Mouse (Mus musculus) lung, postnatal 36 days (tissue): Measurements from ENCODE around the gene Timm44.
"Not testable (repeated sequence)": the region's sequence is repeated elsewhere in the genome, so short reads cannot be mapped to it uniquely, and the experiment has no call there.

ENCODE experiments used
- DNase-seq: peaks from one replicate; pipeline ENCODE4 v3.0.0; 2022; ENCODE audit warnings: mixed read lengths

Timm44 gene

GRCm38 (mm10) chr8:4263105-4263791, 12.5 kb downstream of the Timm44 start:
- no peak for DNase-seq

GRCm38 (mm10) chr8:4259805-4260170, 15.9 kb downstream of the Timm44 start:
- no peak for DNase-seq

- DNase-seq, result peak; percentile 98
Measured at GRCm38 (mm10) chr8:4259125-4259804, 16.4 kb downstream of the Timm44 start, which contains the start of gene Ctxn1. Ctxn1 (minus strand) TSS chr8:4259274.

- DNase-seq, result no peak
Measured at GRCm38 (mm10) chr8:4258678-4259077, 17.0 kb downstream of the Timm44 start.

- DNase-seq, result peak; percentile 74
Measured at GRCm38 (mm10) chr8:4258233-4258632, 17.5 kb downstream of the Timm44 start.

- no peak for DNase-seq
Measured at GRCm38 (mm10) chr8:4257350-4257749, 18.4 kb downstream of the Timm44 start.

GRCm38 (mm10) chr8:4256911-4257310, 18.8 kb downstream of the Timm44 start:
- no peak for DNase-seq

GRCm38 (mm10) chr8:4255471-4255870, 20.2 kb downstream of the Timm44 start:
- DNase-seq, result not testable (repeated sequence)

- DNase-seq, result peak; percentile 36
Measured at GRCm38 (mm10) chr8:4254001-4254400, 21.7 kb downstream of the Timm44 start.

GRCm38 (mm10) chr8:4252934-4253841, 22.5 kb downstream of the Timm44 start, which contains the start of gene Snapc2:
Snapc2 (plus strand) TSS chr8:4253080.
- DNase-seq, result peak; percentile 98

GRCm38 (mm10) chr8:4252116-4252760, 23.5 kb downstream of the Timm44 start:
- DNase-seq, result no peak

GRCm38 (mm10) chr8:4250306-4250970, 25.3 kb downstream of the Timm44 start:
- peak; percentile 89 for DNase-seq

- no peak for DNase-seq
Measured at GRCm38 (mm10) chr8:4249213-4249612, 26.5 kb downstream of the Timm44 start.

- DNase-seq, result no peak
Measured at GRCm38 (mm10) chr8:4247951-4248540, 27.7 kb downstream of the Timm44 start, which contains the start of gene Tgfbr3l. Tgfbr3l (plus strand) TSS chr8:4248214.

GRCm38 (mm10) chr8:4247241-4247640, 28.5 kb downstream of the Timm44 start:
- no peak for DNase-seq

GRCm38 (mm10) chr8:4245737-4246136, 30.0 kb downstream of the Timm44 start:
- DNase-seq, result no peak

GRCm38 (mm10) chr8:4245061-4245460, 30.7 kb downstream of the Timm44 start:
- no peak for DNase-seq

GRCm38 (mm10) chr8:4239193-4239890, 36.4 kb downstream of the Timm44 start:
- DNase-seq, result no peak

- peak; percentile 100 for DNase-seq
Measured at GRCm38 (mm10) chr8:4238434-4239192, 37.1 kb downstream of the Timm44 start, which contains the start of the genes Map2k7 and Gm49320. Map2k7 (plus strand) TSS chr8:4238740. Gm49320 (plus strand) TSS chr8:4238865.
